In genomic region chr4:43897209-43897608, GRCm38 (mm10) we compare ENCODE assay signal across 41 mouse cellular contexts. TPM values are rescaled to one million over a fixed set of nuclear protein-coding genes. Genes with fewer than 3 reads are reported as not detected.
"Had no signal": no experiment of that assay in that cellular context is flagged by ENCODE, and none has a peak within 500 bp of the region (broad histone marks: within the 10 kb centered on the region; RNA-seq: fewer than 3 reads in every experiment).

No protein-coding gene starts in this region.

- H3K4me3 ChIP-seq: gastrocnemius, adult 2 months; heart, embryonic 10.5 days; heart, embryonic 12.5 days; hindbrain, embryonic 10.5 days; hindbrain, embryonic 12.5 days; intestine, embryonic 15.5 days; layer of hippocampus, adult 2 months; left cerebral cortex, adult 2 months; limb, embryonic 13.5 days; limb, embryonic 15.5 days; liver, embryonic 12.5 days had no signal

- ATAC-seq: hindbrain, embryonic 16.5 days; inflammation-experienced regulatory T-cells, adult 6 months; intestine, embryonic 15.5 days; intestine, postnatal 0 days; liver, embryonic 12.5 days had no signal

- H3K27me3 ChIP-seq: heart, embryonic 12.5 days; hindbrain, embryonic 12.5 days; intestine, embryonic 15.5 days; limb, embryonic 13.5 days; limb, embryonic 15.5 days; liver, embryonic 12.5 days had no signal

- H3K9ac ChIP-seq: heart, embryonic 12.5 days; hindbrain, embryonic 12.5 days; hindbrain, embryonic 14.5 days; intestine, embryonic 15.5 days; limb, embryonic 13.5 days; limb, embryonic 15.5 days; liver, embryonic 12.5 days; liver, embryonic 14.5 days had no signal

- H3K4me1 ChIP-seq: hindbrain, embryonic 10.5 days; hindbrain, embryonic 12.5 days; intestine, embryonic 15.5 days; limb, embryonic 13.5 days had no signal

- H3K27ac ChIP-seq: gastrocnemius, adult 2 months; heart, embryonic 10.5 days; hindbrain, embryonic 10.5 days; hindbrain, embryonic 12.5 days; hindbrain, embryonic 14.5 days; intestine, embryonic 15.5 days; layer of hippocampus, adult 2 months; left cerebral cortex, adult 2 months; limb, embryonic 13.5 days; limb, embryonic 15.5 days; liver, embryonic 12.5 days; liver, embryonic 14.5 days had no signal

- DNase-seq: gastrocnemius, adult 2 months; gastrocnemius, postnatal 10 days; gastrocnemius, postnatal 25 days; heart, adult 18-20 months; heart, postnatal 10 days; heart, postnatal 4 days; kidney, adult 18-20 months; kidney, adult 8-10 months; kidney, postnatal 10 days; kidney, postnatal 25 days; kidney, postnatal 4 days; left cerebral cortex, postnatal 4 days had no signal

- H3K36me3 ChIP-seq: intestine, embryonic 15.5 days; liver, embryonic 12.5 days had no signal

RNA-seq across cellular contexts. Expression of gene Olfr155, which starts 45.8 kb away (rescaled TPM):
- total RNA-seq: gastrocnemius, adult 2 months; gastrocnemius, postnatal 10 days; gastrocnemius, postnatal 25 days; gastrocnemius, postnatal 4 days; granulocyte monocyte progenitor cell, adult 5-6 weeks; heart, adult 18-20 months; heart, postnatal 10 days; heart, postnatal 25 days; heart, postnatal 4 days; layer of hippocampus, adult 2 months; layer of hippocampus, postnatal 10 days; layer of hippocampus, postnatal 25 days; left cerebral cortex, adult 2 months; left cerebral cortex, postnatal 10 days; left cerebral cortex, postnatal 25 days; left cerebral cortex, postnatal 4 days; liver, adult 2 months had no signal
- polyA plus RNA-seq: heart, embryonic 10.5 days; heart, embryonic 12.5 days; heart, embryonic 14.5 days; heart, embryonic 16.5 days; hindbrain, embryonic 10.5 days; hindbrain, embryonic 12.5 days; hindbrain, embryonic 14.5 days; hindbrain, embryonic 16.5 days; inflammation-experienced regulatory T-cells, adult 6 months; intestine, embryonic 15.5 days; intestine, postnatal 0 days; kidney, embryonic 14.5 days; kidney, embryonic 16.5 days; limb, embryonic 11.5 days; limb, embryonic 13.5 days; limb, embryonic 15.5 days; liver, adult 2 months; liver, embryonic 12.5 days; liver, embryonic 14.5 days; liver, embryonic 16.5 days had no signal

RNA-seq across cellular contexts. Expression of gene Olfr157, which starts 57.2 kb away (rescaled TPM):
- total RNA-seq: gastrocnemius, adult 2 months; gastrocnemius, postnatal 10 days; gastrocnemius, postnatal 25 days; gastrocnemius, postnatal 4 days; granulocyte monocyte progenitor cell, adult 5-6 weeks; heart, adult 18-20 months; heart, postnatal 10 days; heart, postnatal 25 days; heart, postnatal 4 days; layer of hippocampus, adult 2 months; layer of hippocampus, postnatal 10 days; layer of hippocampus, postnatal 25 days; left cerebral cortex, adult 2 months; left cerebral cortex, postnatal 10 days; left cerebral cortex, postnatal 25 days; left cerebral cortex, postnatal 4 days; liver, adult 2 months had no signal
- polyA plus RNA-seq: heart, embryonic 10.5 days; heart, embryonic 12.5 days; heart, embryonic 14.5 days; heart, embryonic 16.5 days; hindbrain, embryonic 10.5 days; hindbrain, embryonic 12.5 days; hindbrain, embryonic 16.5 days; intestine, embryonic 15.5 days; intestine, postnatal 0 days; kidney, embryonic 14.5 days; kidney, embryonic 16.5 days; limb, embryonic 11.5 days; limb, embryonic 13.5 days; limb, embryonic 15.5 days; liver, adult 2 months; liver, embryonic 12.5 days; liver, embryonic 14.5 days; liver, embryonic 16.5 days had no signal
